Mouse (Mus musculus): ENCODE measurements around the gene Disp2. TPM values are rescaled to one million over a fixed set of nuclear protein-coding genes. Genes with fewer than 3 reads are reported as not detected.

The Disp2 gene
- polyA plus RNA-seq, 1 experiment from 2014 or later: 20.9 TPM

DNA sequence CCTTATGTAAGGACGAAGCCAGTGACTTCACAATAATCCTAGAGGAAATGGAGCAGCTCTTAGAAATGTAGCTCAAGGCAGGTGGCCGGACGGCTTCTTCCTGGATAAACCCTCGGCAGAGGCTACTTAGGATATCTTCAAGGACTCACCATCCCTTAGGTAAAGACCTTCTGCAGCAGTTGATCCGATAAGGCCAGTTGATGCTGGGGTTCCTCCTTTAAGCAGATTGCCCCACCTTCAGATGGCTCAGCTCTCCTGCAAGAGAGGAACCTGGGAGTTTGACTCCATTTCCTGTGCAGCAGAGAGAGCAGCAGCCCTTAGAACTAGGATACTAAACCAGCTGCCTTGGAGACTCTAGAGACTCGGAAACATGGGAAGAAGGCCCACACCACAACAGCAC is 54.5 kb downstream of the Disp2 start:
- H3K9me3 ChIP-seq (replicated peaks): no peaks in the 10 kb centered on the region
- WGBS: 96% methylated on average over 6 of the region's 6 CpGs
- no peaks in the 10 kb centered on the region for H3K4me1 ChIP-seq
- no peaks in the 10 kb centered on the region for H3K27me3 ChIP-seq
- no peak overlapping the region for H3K4me2 ChIP-seq (replicated peaks)
- H3K4me3 ChIP-seq: no peak overlapping the region
- H3K36me3 ChIP-seq: peaks cover 44% of the 10 kb centered on the region
- no peak for ATAC-seq (ENCODE audit: low FRiP score)
- no peak overlapping the region for H3K9ac ChIP-seq
- H3K27ac ChIP-seq: no peak overlapping the region

GRCm38 (mm10) chr2:118835115-118835514 is 55.6 kb downstream of the Disp2 start:
- H3K36me3 ChIP-seq: peaks cover 37% of the 10 kb centered on the region
- no peaks in the 10 kb centered on the region for H3K9me3 ChIP-seq (replicated peaks)
- H3K27ac ChIP-seq: no peak overlapping the region
- H3K27me3 ChIP-seq: no peaks in the 10 kb centered on the region
- H3K4me1 ChIP-seq: no peaks in the 10 kb centered on the region
- no peak overlapping the region for H3K9ac ChIP-seq
- no peak overlapping the region for H3K4me2 ChIP-seq (replicated peaks)
- no peak for ATAC-seq (ENCODE audit: low FRiP score)
- 95% methylated on average over 6 of the region's 6 CpGs for WGBS
- H3K4me3 ChIP-seq: no peak overlapping the region

DNA sequence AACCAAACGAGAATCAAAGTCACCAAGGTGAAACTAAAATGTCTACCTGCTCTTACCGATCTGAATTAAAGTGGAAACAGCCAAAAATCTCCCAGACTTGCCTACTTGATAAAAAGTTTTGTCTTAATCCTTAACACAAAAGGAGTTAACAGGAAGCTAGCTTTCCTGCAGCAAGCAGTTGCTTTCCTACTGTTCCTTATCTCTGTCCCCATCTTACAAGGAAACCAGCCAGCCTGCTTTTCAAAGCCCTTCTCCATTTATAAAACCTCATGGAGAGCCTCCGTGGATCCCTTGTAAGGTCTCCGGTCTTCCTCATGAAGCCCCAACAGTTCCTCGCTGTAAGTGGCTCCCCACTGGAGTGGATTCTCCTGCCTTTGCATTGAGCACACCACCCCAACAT is 58.8 kb downstream of the Disp2 start:
- no peaks in the 10 kb centered on the region for H3K27me3 ChIP-seq
- 61% methylated on average over 5 of the region's 5 CpGs for WGBS
- no peak for ATAC-seq (ENCODE audit: low FRiP score)
- H3K36me3 ChIP-seq: peaks cover 19% of the 10 kb centered on the region; the same call in 1 of the 2 replicates
- no peak overlapping the region for H3K4me3 ChIP-seq
- H3K9me3 ChIP-seq (replicated peaks): no peaks in the 10 kb centered on the region
- no peak overlapping the region for H3K27ac ChIP-seq
- no peaks in the 10 kb centered on the region for H3K4me1 ChIP-seq
- no peak overlapping the region for H3K4me2 ChIP-seq (replicated peaks)
- no peak overlapping the region for H3K9ac ChIP-seq

DNA sequence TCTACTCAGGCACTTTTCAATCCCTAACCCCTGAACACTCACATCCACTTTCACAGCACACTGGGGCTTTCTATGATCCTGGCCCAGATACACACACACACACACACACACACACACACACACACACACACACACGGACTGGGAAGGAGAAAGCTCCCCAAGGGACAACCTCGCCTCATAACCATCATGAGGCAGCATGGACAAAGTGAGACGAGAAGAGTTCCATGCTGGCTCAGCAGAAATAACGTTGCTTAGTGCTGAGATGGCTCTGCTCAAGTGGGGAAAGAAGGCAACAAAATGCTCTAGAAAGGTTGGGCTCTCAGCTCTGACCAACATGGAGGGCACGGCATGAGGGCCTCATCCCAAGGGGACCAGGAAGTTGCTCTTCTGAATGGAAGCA is 61.7 kb downstream of the Disp2 start:
- Histone ChIP-seq H3K9ac (no peak overlapping the region), H3K36me3 (no peaks in the 10 kb centered on the region), H3K27me3 (no peaks in the 10 kb centered on the region), H3K4me3 (no peak overlapping the region), H3K27ac (no peak overlapping the region), H3K4me2 (replicated peaks) (no peak overlapping the region), H3K4me1 (no peaks in the 10 kb centered on the region), H3K9me3 (replicated peaks) (no peaks in the 10 kb centered on the region)
- 76% methylated on average over 5 of the region's 5 CpGs for WGBS
- ATAC-seq (ENCODE audit: low FRiP score): no peak

- no peak overlapping the region for H3K9ac ChIP-seq
- H3K4me2 ChIP-seq (replicated peaks): no peak overlapping the region
- no peaks in the 10 kb centered on the region for H3K9me3 ChIP-seq (replicated peaks)
- no peak overlapping the region for H3K4me3 ChIP-seq
- no peaks in the 10 kb centered on the region for H3K27me3 ChIP-seq
- no peaks in the 10 kb centered on the region for H3K4me1 ChIP-seq
- no peak for ATAC-seq (ENCODE audit: low FRiP score)
- 88% methylated on average over 4 of the region's 4 CpGs for WGBS
- no peak overlapping the region for H3K27ac ChIP-seq
- no peaks in the 10 kb centered on the region for H3K36me3 ChIP-seq
Observed at GRCm38 (mm10) chr2:118841774-118842173, 62.3 kb downstream of the Disp2 start.

- WGBS: 90% methylated on average over 3 of the region's 3 CpGs
- no peak for ATAC-seq (ENCODE audit: low FRiP score)
- Histone ChIP-seq H3K27ac (no peak overlapping the region), H3K4me1 (no peaks in the 10 kb centered on the region), H3K4me2 (replicated peaks) (no peak overlapping the region), H3K9ac (no peak overlapping the region), H3K9me3 (replicated peaks) (no peaks in the 10 kb centered on the region), H3K36me3 (no peaks in the 10 kb centered on the region), H3K4me3 (no peak overlapping the region), H3K27me3 (no peaks in the 10 kb centered on the region)
Observed at GRCm38 (mm10) chr2:118844427-118844826, 64.9 kb downstream of the Disp2 start.

- ATAC-seq (ENCODE audit: low FRiP score): no peak
- no peaks in the 10 kb centered on the region for H3K4me1 ChIP-seq
- WGBS: 59% methylated on average over 7 of the region's 7 CpGs
- no peak overlapping the region for H3K4me3 ChIP-seq
- no peaks in the 10 kb centered on the region for H3K9me3 ChIP-seq (replicated peaks)
- H3K27me3 ChIP-seq: no peaks in the 10 kb centered on the region
- H3K9ac ChIP-seq: no peak overlapping the region
- no peak overlapping the region for H3K27ac ChIP-seq
- no peaks in the 10 kb centered on the region for H3K36me3 ChIP-seq
- no peak overlapping the region for H3K4me2 ChIP-seq (replicated peaks)
Observed at GRCm38 (mm10) chr2:118846246-118846645, 66.7 kb downstream of the Disp2 start.

DNA sequence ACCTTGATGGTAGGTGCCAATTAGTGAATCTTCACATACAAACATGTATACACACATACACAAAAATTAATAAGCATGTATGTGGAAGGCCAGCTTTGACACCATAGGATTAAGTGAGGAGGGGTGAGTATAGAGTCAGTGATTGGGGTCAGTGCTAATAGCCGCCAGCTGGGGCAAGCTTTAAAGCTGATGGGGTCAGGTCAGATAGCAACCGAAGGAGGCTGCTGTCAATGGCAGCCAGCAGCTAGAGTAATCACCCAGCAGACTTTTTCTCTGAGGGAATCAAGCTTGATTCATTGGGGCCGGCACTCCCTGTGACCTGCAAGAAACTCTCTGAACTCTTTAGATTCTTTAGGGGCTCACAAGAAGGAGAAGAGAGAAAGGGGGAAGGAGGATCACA is 72.2 kb downstream of the Disp2 start:
- 20% methylated on average over 3 of the region's 3 CpGs for WGBS
- no peak overlapping the region for H3K4me2 ChIP-seq (replicated peaks)

More for the DNA sequence above, 72.2 kb downstream of the Disp2 start:
- H3K4me1 ChIP-seq: no peaks in the 10 kb centered on the region
- H3K9ac ChIP-seq: no peak overlapping the region
- no peak overlapping the region for H3K4me3 ChIP-seq
- ATAC-seq (ENCODE audit: low FRiP score): no peak
- no peaks in the 10 kb centered on the region for H3K36me3 ChIP-seq
- no peaks in the 10 kb centered on the region for H3K27me3 ChIP-seq
- no peaks in the 10 kb centered on the region for H3K9me3 ChIP-seq (replicated peaks)
- no peak overlapping the region for H3K27ac ChIP-seq

Other genes with a start within 250 kb of the Disp2 start
- gene Bmf, start 230.0 kb upstream of the Disp2 start, polyA plus RNA-seq (2016; fragmentation: Nextera tagmentation; extraction: Ambion mirVana): 5.4 and 6.2 TPM in 2 replicates
- 63.2 and 65.8 TPM in 2 replicates for gene Bub1b, start 181.5 kb upstream of the Disp2 start, polyA plus RNA-seq (2016; fragmentation: Nextera tagmentation; extraction: Ambion mirVana)
- 6.2 and 6.8 TPM in 2 replicates for gene Pak6, start 116.4 kb upstream of the Disp2 start, polyA plus RNA-seq (2016; fragmentation: Nextera tagmentation; extraction: Ambion mirVana)
- gene Ankrd63, start 75.8 kb upstream of the Disp2 start, polyA plus RNA-seq (2016; fragmentation: Nextera tagmentation; extraction: Ambion mirVana): not detected in 2 replicates
- gene Plcb2, start 51.3 kb upstream of the Disp2 start, polyA plus RNA-seq (2016; fragmentation: Nextera tagmentation; extraction: Ambion mirVana): 0.44 and 0.59 TPM in 2 replicates
- 24.2 and 25.1 TPM in 2 replicates for gene Inafm2, start 34.0 kb upstream of the Disp2 start, polyA plus RNA-seq (2016; fragmentation: Nextera tagmentation; extraction: Ambion mirVana)
- 1.3 and 1.7 TPM in 2 replicates for gene Ccdc9b, start 17.1 kb upstream of the Disp2 start, polyA plus RNA-seq (2016; fragmentation: Nextera tagmentation; extraction: Ambion mirVana)
- not detected in 2 replicates for gene Phgr1, start 7.0 kb upstream of the Disp2 start, polyA plus RNA-seq (2016; fragmentation: Nextera tagmentation; extraction: Ambion mirVana)
- 88.9 and 100 TPM in 2 replicates for gene Knstrn, start 34.3 kb downstream of the Disp2 start, polyA plus RNA-seq (2016; fragmentation: Nextera tagmentation; extraction: Ambion mirVana)
- gene Ivd, start 82.2 kb downstream of the Disp2 start, polyA plus RNA-seq (2016; fragmentation: Nextera tagmentation; extraction: Ambion mirVana): 53.8 and 56.8 TPM in 2 replicates
- 6.7 and 6.8 TPM in 2 replicates for gene Bahd1, start 120.7 kb downstream of the Disp2 start, polyA plus RNA-seq (2016; fragmentation: Nextera tagmentation; extraction: Ambion mirVana)
- 26.9 and 29.6 TPM in 2 replicates for gene Chst14, start 146.8 kb downstream of the Disp2 start, polyA plus RNA-seq (2016; fragmentation: Nextera tagmentation; extraction: Ambion mirVana)
- 27.3 and 27.6 TPM in 2 replicates for gene Ccdc32, start 249.7 kb downstream of the Disp2 start, polyA plus RNA-seq (2016; fragmentation: Nextera tagmentation; extraction: Ambion mirVana)